Mouse (Mus musculus) hindbrain, embryonic 14.5 days (tissue): Measurements from ENCODE around the gene Ddah1. TPM values are rescaled to one million over a fixed set of nuclear protein-coding genes. Genes with fewer than 3 reads are reported as not detected.

ENCODE experiments used
- ATAC-seq: fragments of 200-750 bp; cut with Nextera tagmentation; 2 replicates; pipeline ENCODE4 v1.8.0; 2017; ENCODE audit warnings: moderate number of reproducible peaks, mild to moderate bottlenecking, moderate TSS enrichment, moderate library complexity; ENCODE audit not compliant: low FRiP score
- DNase-seq: peaks from one replicate; pipeline ENCODE4 v3.0.0-alpha.2; 2015; ENCODE audit warnings: low spot score
- H3K27ac ChIP-seq: fragments of 300-500 bp; sonication (generic); 2 replicates; pipeline ENCODE4 v1.5.1; 2014; ENCODE audit warnings: mild to moderate bottlenecking, moderate library complexity
- H3K27me3 ChIP-seq: fragments of 300-500 bp; sonication (generic); 2 replicates; pipeline ENCODE4 v1.6.1; 2014; ENCODE audit warnings: mild to moderate bottlenecking, low read length, mixed read lengths; ENCODE audit not compliant: control insufficient read depth, insufficient read depth
- H3K36me3 ChIP-seq: fragments of 300-500 bp; sonication (generic); replicated peaks from 2 replicates; pipeline ENCODE4 v1.6.1; 2014; ENCODE audit not compliant: control insufficient read depth, insufficient read depth
- H3K4me1 ChIP-seq: fragments of 300-500 bp; sonication (generic); replicated peaks from 2 replicates; pipeline ENCODE4 v1.6.1; 2014; ENCODE audit warnings: antibody characterized with exemption, low read length, mixed read lengths; ENCODE audit not compliant: control insufficient read depth, insufficient read depth
- H3K4me2 ChIP-seq: fragments of 300-500 bp; sonication (generic); replicated peaks from 2 replicates; pipeline ENCODE4 v1.6.1; 2014; ENCODE audit warnings: mild to moderate bottlenecking, moderate library complexity
- H3K4me3 ChIP-seq: fragments of 300-500 bp; sonication (generic); replicated peaks from 2 replicates; pipeline ENCODE4 v1.5.1; 2014; ENCODE audit warnings: mild to moderate bottlenecking, low read length
- H3K9ac ChIP-seq: fragments of 300-500 bp; sonication (generic); 2 replicates; pipeline ENCODE4 v1.6.1; 2014
- H3K9me3 ChIP-seq: fragments of 300-500 bp; sonication (generic); 2 replicates; pipeline ENCODE4 v1.6.1; 2016; ENCODE audit warnings: low read length; ENCODE audit not compliant: control insufficient read depth
- WGBS: fragments of 180-500 bp; shearing (Covaris S2); extraction: QIAGEN DNeasy Blood & Tissue Kit; methylation state at CpG from one replicate; pipeline ENCODE4 v1.1.7; 2014; 5-methylcytosine and 5-hydroxymethylcytosine counted together
- polyA plus RNA-seq: library from polyadenylated mRNA; unstranded; fragments of >200 nt; fragmentation: Nextera tagmentation; extraction: Ambion mirVana; gene quantifications from 2 replicates; pipeline ENCODE4 v1.2.1, GENCODE M21; 2014

Gene Ddah1
- polyA plus RNA-seq, 1 experiment from 2014 or later = 102 TPM

DNA sequence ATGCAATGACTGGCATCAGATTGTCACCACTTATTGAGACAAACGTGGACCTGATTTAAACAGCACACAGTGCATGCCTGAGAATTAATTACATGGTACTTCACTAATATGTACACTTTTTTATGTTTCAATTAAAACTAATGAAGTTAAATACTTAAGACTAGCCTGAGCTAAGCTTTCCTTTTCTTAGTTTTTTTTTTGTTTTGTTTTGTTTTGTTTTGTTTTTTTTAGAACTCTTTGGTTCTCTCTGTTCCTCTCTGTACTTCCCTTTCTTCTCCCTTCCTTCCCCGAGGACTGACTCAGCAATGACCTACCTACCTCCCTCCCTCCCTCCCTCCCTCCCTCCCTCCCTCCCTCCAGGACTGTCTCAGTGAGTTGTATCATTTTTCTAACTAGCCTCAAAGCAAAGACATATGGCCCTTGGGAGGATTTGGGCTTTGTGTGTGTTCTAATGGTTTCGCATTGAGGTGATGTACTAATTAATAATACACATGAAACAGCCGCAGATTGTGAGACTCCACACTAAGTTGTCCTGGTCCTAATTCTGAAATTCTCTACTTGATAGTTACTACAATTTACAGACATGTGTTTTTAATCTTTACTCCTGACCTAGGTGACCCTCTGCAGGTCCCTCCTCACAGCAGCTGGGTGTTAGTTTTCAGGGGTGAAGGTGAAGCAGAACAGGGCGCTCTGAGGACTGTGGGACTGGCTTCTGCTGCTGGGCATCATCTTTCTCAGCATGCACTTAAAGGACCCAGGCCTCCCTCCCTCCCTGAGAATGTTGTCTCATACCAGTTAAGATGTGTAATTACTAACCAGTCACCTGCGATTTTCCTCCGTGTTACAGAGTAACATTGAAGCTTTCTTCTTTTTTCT is 171.3 kb downstream of the Ddah1 start:
- Histone ChIP-seq H3K9me3 (no peaks in the 10 kb centered on the region), H3K36me3 (peaks cover 42% of the 10 kb centered on the region), H3K9ac (no peak overlapping the region), H3K4me2 (no peak overlapping the region), H3K27ac (no peak overlapping the region), H3K4me1 (peaks cover 12% of the 10 kb centered on the region), H3K4me3 (no peak overlapping the region), H3K27me3 (no peaks in the 10 kb centered on the region)
- ATAC-seq (no peak), DNase-seq (no peak)
- 76% methylated on average over 7 of the region's 7 CpGs for WGBS

GRCm38 (mm10) chr3:145933845-145934244 is 175.4 kb downstream of the Ddah1 start:
- Histone ChIP-seq H3K4me3 (no peak overlapping the region), H3K4me2 (no peak overlapping the region), H3K9me3 (no peaks in the 10 kb centered on the region), H3K4me1 (peaks cover 8% of the 10 kb centered on the region), H3K36me3 (peaks cover 39% of the 10 kb centered on the region), H3K27me3 (no peaks in the 10 kb centered on the region), H3K9ac (no peak overlapping the region), H3K27ac (no peak overlapping the region)
- WGBS = 89% methylated on average over 9 of the region's 9 CpGs
- DNase-seq (no peak), ATAC-seq (no peak)

DNA sequence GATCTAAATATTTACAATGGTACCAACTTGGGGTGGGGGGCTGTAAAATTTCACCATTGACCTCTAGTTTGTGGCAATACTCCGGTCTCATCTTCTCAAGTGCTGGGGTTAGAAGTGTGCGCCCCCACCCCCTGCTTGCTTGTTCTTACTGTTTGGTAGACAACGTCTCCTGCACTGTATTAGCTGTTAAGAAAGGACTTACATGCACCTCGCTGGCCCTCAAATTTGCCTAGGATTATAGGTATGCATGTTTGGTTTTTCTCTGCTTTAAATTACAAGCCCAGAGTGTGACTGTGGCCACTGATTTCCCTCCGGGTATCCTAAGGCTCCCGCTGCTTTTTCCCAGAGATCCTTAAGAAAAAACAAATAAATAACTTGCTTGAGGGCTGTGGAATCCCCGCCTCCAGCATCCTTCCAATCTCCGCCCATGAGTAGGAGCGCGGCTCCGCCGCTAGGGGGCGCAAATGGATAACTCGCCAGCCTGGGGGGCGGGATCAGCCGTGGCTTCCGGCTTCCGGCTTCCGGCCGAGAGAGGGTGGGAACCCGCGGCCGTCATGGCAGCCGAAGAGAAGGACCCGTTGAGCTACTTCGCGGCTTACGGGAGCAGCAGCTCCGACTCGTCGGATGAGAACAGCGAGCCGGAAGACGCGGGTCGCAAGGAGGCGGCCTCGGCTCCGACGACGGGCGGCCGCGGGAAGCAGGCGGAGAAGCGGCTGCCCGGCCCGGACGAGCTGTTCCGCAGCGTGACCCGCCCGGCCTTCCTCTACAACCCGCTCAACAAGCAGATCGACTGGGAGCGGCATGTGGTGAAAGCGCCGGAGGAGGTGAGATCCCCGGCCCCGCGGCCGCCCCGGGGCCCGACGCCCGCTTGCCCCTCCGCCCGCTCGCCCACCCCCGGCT is 179.3 kb downstream of the Ddah1 start, which contains the start of gene 2410004B18Rik:
TSS of gene 2410004B18Rik (plus strand) at position 510 of the 900 bp plus-strand sequence.
- peak within 1 kb of the TSS; percentile 66 for H3K4me2 ChIP-seq
- no peaks in the 10 kb centered on the region for H3K9me3 ChIP-seq
- ATAC-seq = peak; percentile 95
- no peaks in the 10 kb centered on the region for H3K27me3 ChIP-seq
- peak; percentile 98 for DNase-seq
- H3K4me1 ChIP-seq = peaks cover 21% of the 10 kb centered on the region
- peak within 1 kb of the TSS; percentile 89 for H3K9ac ChIP-seq
- H3K27ac ChIP-seq = peak within 1 kb of the TSS; percentile 86
- peaks cover 36% of the 10 kb centered on the region for H3K36me3 ChIP-seq
- H3K4me3 ChIP-seq = peak within 1 kb of the TSS; percentile 97
- 2% methylated on average over 54 of the region's 70 CpGs for WGBS

GRCm38 (mm10) chr3:145938405-145939349 is 180.2 kb downstream of the Ddah1 start:
- Histone ChIP-seq H3K4me3 (peak overlapping the region; percentile 97), H3K9ac (peak overlapping the region; percentile 89), H3K4me1 (peaks cover 21% of the 10 kb centered on the region), H3K4me2 (peak overlapping the region; percentile 66), H3K36me3 (peaks cover 29% of the 10 kb centered on the region), H3K9me3 (no peaks in the 10 kb centered on the region), H3K27me3 (no peaks in the 10 kb centered on the region), H3K27ac (peak overlapping the region; percentile 86)
- ATAC-seq (no peak; the same call in 1 of the 2 replicates), DNase-seq (no peak)
- WGBS = 17% methylated on average over 47 of the region's 50 CpGs

DNA sequence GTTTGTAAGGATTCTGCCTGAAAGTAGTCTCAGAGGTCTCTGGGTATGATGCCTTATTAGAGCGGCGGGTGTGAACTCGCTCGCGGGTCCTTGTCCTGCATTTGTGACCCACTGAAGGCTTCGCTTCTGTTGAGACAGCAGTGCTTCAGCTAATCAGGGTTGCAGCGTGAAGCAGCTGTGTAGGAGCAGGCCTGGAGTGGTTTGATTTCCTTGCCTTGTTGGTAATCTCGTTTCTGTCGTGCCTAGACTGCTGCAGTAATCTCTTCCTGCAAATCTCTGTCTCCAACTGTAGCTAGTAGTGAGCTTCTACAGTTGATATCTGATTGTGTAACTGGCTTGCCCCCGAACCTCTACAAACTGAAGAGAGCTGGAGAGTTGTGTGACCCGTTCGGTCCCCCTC is 180.9 kb downstream of the Ddah1 start:
- peak overlapping the region; percentile 66 for H3K4me2 ChIP-seq
- peak overlapping the region; percentile 97; the same call in 1 of the 2 replicates for H3K4me3 ChIP-seq
- no peaks in the 10 kb centered on the region for H3K9me3 ChIP-seq
- 90% methylated on average over 12 of the region's 12 CpGs for WGBS
- H3K27ac ChIP-seq = no peak overlapping the region
- no peak for ATAC-seq
- H3K27me3 ChIP-seq = no peaks in the 10 kb centered on the region
- no peak for DNase-seq
- H3K36me3 ChIP-seq = peaks cover 30% of the 10 kb centered on the region
- H3K4me1 ChIP-seq = peaks cover 21% of the 10 kb centered on the region
- peak overlapping the region; percentile 89 for H3K9ac ChIP-seq

DNA sequence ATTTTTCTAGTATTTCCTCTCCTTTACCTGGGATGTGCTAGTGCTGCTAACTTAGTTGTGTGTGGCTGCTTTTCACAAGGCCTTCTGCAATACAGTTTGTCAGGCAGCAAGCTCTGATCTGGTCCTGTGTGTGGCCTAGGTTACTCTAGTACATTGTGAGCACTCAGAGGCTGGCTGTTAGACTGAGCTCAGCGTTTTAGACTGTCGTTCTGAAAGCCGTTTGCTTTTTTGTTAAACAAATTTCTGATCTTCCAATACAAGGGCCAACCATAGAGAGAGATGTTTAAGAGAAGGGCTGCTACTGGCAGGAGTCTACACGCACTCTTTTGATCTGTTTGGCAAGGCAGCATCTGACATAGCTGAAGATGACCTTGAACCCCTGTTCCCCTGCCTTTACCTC is 181.5 kb downstream of the Ddah1 start:
- WGBS = 85% methylated on average over 4 of the region's 4 CpGs
- Histone ChIP-seq H3K27ac (no peak overlapping the region), H3K36me3 (peaks cover 31% of the 10 kb centered on the region), H3K9ac (peak overlapping the region; percentile 17; the same call in 1 of the 2 replicates), H3K9me3 (no peaks in the 10 kb centered on the region), H3K4me1 (peaks cover 21% of the 10 kb centered on the region), H3K27me3 (no peaks in the 10 kb centered on the region), H3K4me2 (peak overlapping the region; percentile 66), H3K4me3 (no peak overlapping the region)
- DNase-seq (no peak), ATAC-seq (no peak)

- Histone ChIP-seq H3K9me3 (no peaks in the 10 kb centered on the region), H3K4me2 (no peak overlapping the region), H3K9ac (no peak overlapping the region), H3K4me3 (no peak overlapping the region), H3K4me1 (peaks cover 21% of the 10 kb centered on the region), H3K36me3 (peaks cover 33% of the 10 kb centered on the region), H3K27ac (no peak overlapping the region), H3K27me3 (no peaks in the 10 kb centered on the region)
- DNase-seq (peak; percentile 79), ATAC-seq (no peak)
- 17% methylated on average over 3 of the region's 3 CpGs for WGBS
Observed at GRCm38 (mm10) chr3:145941971-145942370, 183.5 kb downstream of the Ddah1 start.
